Mouse (Mus musculus) heart, adult 2 months (tissue): ENCODE results near the gene 4933402E13Rik.

Source experiments
- CTCF ChIP-seq: fragments of 200-600 bp; IDR thresholded peaks from 2 replicates; pipeline ENCODE4 v1.8.1; 2022; ENCODE audit warnings: antibody characterized with exemption, mild to moderate bottlenecking, moderate library complexity
- EP300 ChIP-seq: fragments of 200-500 bp; IDR thresholded peaks from 2 replicates; pipeline ENCODE4 v1.6.1; 2011; ENCODE audit warnings: low read depth, low read length, control low read depth; ENCODE audit not compliant: insufficient read depth
- POLR2A ChIP-seq: fragments of 200-500 bp; IDR thresholded peaks from 2 replicates; pipeline ENCODE4 v1.6.1; 2011; ENCODE audit warnings: mild to moderate bottlenecking, low read depth, low read length, control low read depth; ENCODE audit not compliant: insufficient read depth

DNA sequence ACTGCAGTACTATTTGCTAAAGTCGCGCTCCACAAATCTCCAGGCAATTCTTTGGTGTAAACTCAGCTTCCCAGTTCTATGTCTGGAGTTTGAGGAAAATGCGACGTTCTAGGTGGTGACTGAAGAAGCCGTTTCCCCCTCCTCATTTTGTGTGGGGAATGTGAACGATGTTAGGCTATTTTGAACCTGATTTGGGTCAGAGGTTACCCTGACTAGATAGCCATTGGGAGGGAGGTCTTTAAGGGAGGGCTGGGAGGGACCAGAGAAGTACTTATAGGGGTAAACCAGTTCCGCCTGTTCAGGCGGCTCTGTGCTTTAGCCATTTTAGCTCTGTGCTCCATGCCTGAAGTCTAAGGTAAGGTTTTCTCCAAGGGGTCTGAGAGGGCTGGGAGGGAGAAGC, at the start of gene 4933402E13Rik:
- TF ChIP-seq CTCF, result no peak
- no peak for TF ChIP-seq EP300
- no peak for TF ChIP-seq POLR2A
